Mouse (Mus musculus) CH12.LX (cell line): ENCODE measurements around the gene Pgls.

Experiments used
- CHD2 ChIP-seq: IDR thresholded peaks from 2 replicates; pipeline ENCODE4 v1.6.1; 2011; ENCODE audit warnings: low read length, improper control_type of control experiment
- EP300 ChIP-seq: IDR thresholded peaks from 2 replicates; pipeline ENCODE4 v1.6.1; 2011; ENCODE audit warnings: low read length, improper control_type of control experiment
- HCFC1 ChIP-seq: IDR thresholded peaks from 2 replicates; pipeline ENCODE4 v1.6.1; 2012; ENCODE audit warnings: low read depth, mild to moderate bottlenecking, inconsistent platforms, low read length, improper control_type of control experiment
- PAX5 ChIP-seq: IDR thresholded peaks from 2 replicates; pipeline ENCODE4 v1.6.1; 2012; ENCODE audit warnings: low read length, inconsistent platforms, mixed read lengths
- POLR2A ChIP-seq: IDR thresholded peaks from 2 replicates; pipeline ENCODE4 v1.6.1; 2011; ENCODE audit warnings: low read depth, mild to moderate bottlenecking, improper control_type of control experiment, low read length
- TCF12 ChIP-seq: IDR thresholded peaks from 2 replicates; pipeline ENCODE4 v1.6.1; 2014; ENCODE audit warnings: low read depth, mild to moderate bottlenecking, inconsistent platforms, low read length, improper control_type of control experiment
- USF1 ChIP-seq: IDR thresholded peaks from 2 replicates; pipeline ENCODE4 v1.6.1; 2014; ENCODE audit warnings: low read depth, mild to moderate bottlenecking, inconsistent platforms, low read length, improper control_type of control experiment
- ZMIZ1 ChIP-seq: IDR thresholded peaks from 2 replicates; pipeline ENCODE4 v1.6.1; 2012; ENCODE audit warnings: low read depth, mild to moderate bottlenecking, inconsistent platforms, low read length, improper control_type of control experiment

DNA sequence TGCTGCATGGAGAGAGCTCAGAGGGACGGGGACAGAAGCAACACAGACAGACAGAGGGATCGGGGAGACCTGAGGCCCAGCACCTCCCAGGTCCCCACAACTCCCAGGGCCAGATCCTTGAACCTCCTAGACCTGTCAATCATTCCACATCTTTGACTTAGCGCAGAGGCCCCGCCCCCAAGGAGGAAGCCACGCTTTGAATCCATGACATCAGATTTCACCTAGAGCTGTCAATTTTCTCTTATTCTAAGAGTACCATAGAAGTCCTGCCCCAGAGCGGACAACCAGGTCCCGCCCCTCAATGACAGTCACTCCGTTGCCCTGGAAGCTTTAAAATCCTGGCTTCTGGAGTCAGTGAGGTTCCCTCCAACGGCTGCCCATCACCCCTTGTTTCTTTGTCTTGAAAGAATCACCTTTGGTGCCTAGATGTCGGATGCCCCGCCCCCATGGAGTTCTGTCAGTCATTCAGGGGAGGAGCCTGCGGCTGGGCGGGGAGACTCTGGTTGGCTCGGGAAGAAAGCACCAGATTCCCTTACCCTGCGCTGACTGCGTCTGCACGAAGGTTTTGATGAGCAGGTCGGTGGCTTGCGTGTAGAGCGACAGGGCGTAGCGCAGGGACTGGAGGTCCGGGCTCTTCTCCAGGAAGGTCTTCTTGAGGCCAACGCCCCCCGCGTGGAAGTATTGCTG is 42.1 kb downstream of the Pgls start:
- TF ChIP-seq EP300 (no peak), POLR2A (no peak; the same call in 1 of the 2 replicates), PAX5 (no peak), TCF12 (0 out of 2 replicates have a peak, but pooled peaks have one; percentile 31), ZMIZ1 (no peak), HCFC1 (no peak), USF1 (no peak), CHD2 (peak; percentile 44; the same call in 1 of the 2 replicates)
